Mouse (Mus musculus): ENCODE measurements around the gene Vmn2r30. TPM values are rescaled to one million over a fixed set of nuclear protein-coding genes. Genes with fewer than 3 reads are reported as not detected.

Gene Vmn2r30
- not detected in 2 replicates for polyA plus RNA-seq (2012; rRNA removed)

GRCm38 (mm10) chr7:7337509-7337908 is at the start of gene Vmn2r30:
Gene Vmn2r30, minus strand, starts transcription at chr7:7337609.

GRCm38 (mm10) chr7:7374431-7374830 is 37.0 kb upstream of the Vmn2r30 start, which contains the start of gene Gm45783:
Gene Gm45783, minus strand, starts transcription at chr7:7374573.

GRCm38 (mm10) chr7:7277966-7278567 is 59.3 kb downstream of the Vmn2r30 start, which contains the start of gene Gm45844:
Gene Gm45844, minus strand, starts transcription at chr7:7278289.

Other genes with a start within 250 kb of the Vmn2r30 start
- 7.9 and 8.4 TPM in 2 replicates for gene Zfp954, start 216.1 kb downstream of the Vmn2r30 start, polyA plus RNA-seq (2012; rRNA removed)
- gene Zfp773, start 200.9 kb downstream of the Vmn2r30 start, polyA plus RNA-seq (2012; rRNA removed), result 0.06 and 0.14 TPM in 2 replicates
- gene Zfp418, start 166.3 kb downstream of the Vmn2r30 start, polyA plus RNA-seq (2012; rRNA removed), result 0.44 and 0.49 TPM in 2 replicates
- 0.79 and 0.90 TPM in 2 replicates for gene Zfp772, start 127.6 kb downstream of the Vmn2r30 start, polyA plus RNA-seq (2012; rRNA removed)
- gene Vmn2r29, start 90.3 kb downstream of the Vmn2r30 start, polyA plus RNA-seq (2012; rRNA removed), result 0.09 and 0.15 TPM in 2 replicates
- gene Gm45844, start 59.3 kb downstream of the Vmn2r30 start, polyA plus RNA-seq (2012; rRNA removed), result 0.31 and 0.98 TPM in 2 replicates
- 24.2 and 32.3 TPM in 2 replicates for gene Clcn4, start 36.8 kb downstream of the Vmn2r30 start, polyA plus RNA-seq (2012; rRNA removed)
- gene Gm45783, start 37.0 kb upstream of the Vmn2r30 start, polyA plus RNA-seq (2012; rRNA removed), result not detected in 2 replicates
- gene Vmn2r31, start 62.1 kb upstream of the Vmn2r30 start, polyA plus RNA-seq (2012; rRNA removed), result not detected in 2 replicates
- not detected in 2 replicates for gene Vmn2r32, start 142.4 kb upstream of the Vmn2r30 start, polyA plus RNA-seq (2012; rRNA removed)
- gene Vmn2r33, start 229.2 kb upstream of the Vmn2r30 start, polyA plus RNA-seq (2012; rRNA removed), result not detected in 2 replicates